Mouse (Mus musculus): ENCODE measurements around the gene Ptprg. TPM values are rescaled to one million over a fixed set of nuclear protein-coding genes. Genes with fewer than 3 reads are reported as not detected.

Ptprg gene
- total and polyA plus RNA-seq, 3 experiments = not detected

- Histone ChIP-seq H3K9me3 (replicated peaks; ENCODE audit: insufficient read depth, low read length) (no peaks in the 10 kb centered on the region), H3K4me1 (ENCODE audit: control insufficient read depth in 1 of 2, insufficient read depth in 2 of 2, low read length in 2 of 2) (no peaks in the 10 kb centered on the region), H3K4me3 (ENCODE audit: control insufficient read depth in 1 of 2, insufficient read depth in 1 of 2, low read depth in 2 of 2, low read length in 2 of 2) (no peak overlapping the region), H3K9ac (ENCODE audit: control insufficient read depth, low read depth, low read length, poor library complexity, severe bottlenecking) (no peak overlapping the region), H3K27ac (ENCODE audit: control insufficient read depth, low read depth, low read length) (no peak overlapping the region), H3K36me3 (ENCODE audit: control insufficient read depth in 1 of 2, insufficient read depth in 2 of 2, low read length in 2 of 2) (no peaks in the 10 kb centered on the region), H3K79me2 (ENCODE audit: control insufficient read depth, insufficient read depth, low read length, poor library complexity) (no peaks in the 10 kb centered on the region), H3K27me3 (ENCODE audit: control insufficient read depth in 1 of 2, insufficient read depth in 2 of 2, low read length in 2 of 2) (no peaks in the 10 kb centered on the region)
- no peak for TF ChIP-seq RAD21 (IDR thresholded peaks at IDR 0.05; ENCODE audit: low read depth, low read length)
- no peak for TF ChIP-seq ZMIZ1 (IDR thresholded peaks at IDR 0.05; ENCODE audit: low read depth, low read length)
- no peak for TF ChIP-seq ETS1 (IDR thresholded peaks at IDR 0.05; ENCODE audit: low read depth, low read length)
- no peak for TF ChIP-seq CHD2 (IDR thresholded peaks at IDR 0.05; ENCODE audit: low read length)
- TF ChIP-seq POLR2AphosphoS2 (IDR thresholded peaks at IDR 0.05; ENCODE audit: low read length) = no peak
- no peak for TF ChIP-seq TCF12 (IDR thresholded peaks at IDR 0.05; ENCODE audit: low read depth, low read length)
- TF ChIP-seq MAZ (IDR thresholded peaks at IDR 0.05; ENCODE audit: low read depth, low read length) = no peak
- TF ChIP-seq GATA1 (IDR thresholded peaks at IDR 0.05; ENCODE audit: low read depth, low read length) = no peak
- no peak for TF ChIP-seq HCFC1 (IDR thresholded peaks at IDR 0.05; ENCODE audit: low read depth, low read length)
- no peak for TF ChIP-seq TBP (IDR thresholded peaks at IDR 0.05; ENCODE audit: low read depth, low read length)
- no peak for TF ChIP-seq ZC3H11A (IDR thresholded peaks at IDR 0.05; ENCODE audit: low read depth, low read length)
- TF ChIP-seq USF2 (IDR thresholded peaks at IDR 0.05; ENCODE audit: borderline replicate concordance in 1 of 2, insufficient read depth in 1 of 2, low read depth in 1 of 2, low read length in 2 of 2) = no peak
- no peak for TF ChIP-seq POLR2AphosphoS5 (IDR thresholded peaks at IDR 0.05; ENCODE audit: borderline replicate concordance, low read depth, low read length)
- no peak for TF ChIP-seq JUND (IDR thresholded peaks at IDR 0.05; ENCODE audit: low read depth, low read length)
- TF ChIP-seq KAT2A (conservative IDR thresholded peaks at IDR 0.05; ENCODE audit: low read depth, low read length) = no peak
- TF ChIP-seq MYB (IDR thresholded peaks at IDR 0.05; ENCODE audit: low read depth, low read length) = no peak
- no peak for DNase-seq (ENCODE audit: low read depth, low spot score)
Measured at GRCm38 (mm10) chr14:11699654-11700053, 146.3 kb downstream of the Ptprg start.

DNA sequence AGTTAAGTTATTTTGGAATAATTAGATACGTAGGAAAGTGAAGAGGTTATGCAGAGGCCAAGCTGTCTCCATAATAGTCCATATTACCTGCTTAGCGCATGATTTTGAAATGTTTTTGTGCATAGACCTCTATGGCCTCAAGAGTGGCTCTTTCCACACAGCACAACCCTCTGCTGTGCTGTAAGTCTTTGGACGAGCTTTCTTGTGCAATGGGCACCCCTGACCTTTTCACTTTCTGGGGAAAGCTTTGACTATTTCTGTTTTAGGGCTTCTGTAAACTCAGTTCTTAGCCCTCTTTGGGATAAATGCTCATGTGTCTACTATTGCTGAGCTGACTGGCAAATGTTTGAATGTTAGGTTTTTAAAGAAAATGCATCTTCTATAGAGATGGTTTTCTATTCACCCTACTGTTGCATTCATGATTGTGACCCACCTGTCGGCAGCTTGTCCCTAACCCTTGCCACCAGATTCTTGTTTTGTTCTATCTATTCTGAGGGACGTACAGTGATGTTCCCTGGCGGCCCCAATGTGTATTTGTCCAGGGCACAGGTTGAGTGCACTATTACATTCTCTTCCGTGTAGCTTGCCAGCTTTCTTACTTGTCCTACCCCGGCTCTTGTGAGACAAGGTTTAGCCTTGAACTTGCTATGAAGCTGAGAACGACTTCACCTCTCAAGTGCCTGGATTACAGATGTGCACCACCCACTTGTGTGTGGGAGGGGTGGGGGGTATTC is 148.4 kb downstream of the Ptprg start:
- Histone ChIP-seq H3K9me3 (replicated peaks; ENCODE audit: insufficient read depth, low read length) (no peaks in the 10 kb centered on the region), H3K36me3 (ENCODE audit: control insufficient read depth in 1 of 2, insufficient read depth in 2 of 2, low read length in 2 of 2) (no peaks in the 10 kb centered on the region), H3K27me3 (ENCODE audit: control insufficient read depth in 1 of 2, insufficient read depth in 2 of 2, low read length in 2 of 2) (no peaks in the 10 kb centered on the region), H3K4me3 (ENCODE audit: control insufficient read depth in 1 of 2, insufficient read depth in 1 of 2, low read depth in 2 of 2, low read length in 2 of 2) (no peak overlapping the region), H3K9ac (ENCODE audit: control insufficient read depth, low read depth, low read length, poor library complexity, severe bottlenecking) (no peak overlapping the region), H3K27ac (ENCODE audit: control insufficient read depth, low read depth, low read length) (no peak overlapping the region), H3K79me2 (ENCODE audit: control insufficient read depth, insufficient read depth, low read length, poor library complexity) (no peaks in the 10 kb centered on the region), H3K4me1 (ENCODE audit: control insufficient read depth in 1 of 2, insufficient read depth in 2 of 2, low read length in 2 of 2) (no peaks in the 10 kb centered on the region)
- TF ChIP-seq RAD21 (IDR thresholded peaks at IDR 0.05; ENCODE audit: low read depth, low read length) (no peak), MEF2A (IDR thresholded peaks at IDR 0.05; ENCODE audit: extremely low read depth, insufficient replicate concordance, low read depth, low read length, poor library complexity, severe bottlenecking) (no peak), ZKSCAN1 (IDR thresholded peaks at IDR 0.05; ENCODE audit: low read depth, low read length) (no peak), HCFC1 (IDR thresholded peaks at IDR 0.05; ENCODE audit: low read depth, low read length) (no peak), NRF1 (IDR thresholded peaks at IDR 0.05; ENCODE audit: insufficient read depth, low read depth, low read length, poor library complexity, severe bottlenecking) (no peak), ELF1 (IDR thresholded peaks at IDR 0.05; ENCODE audit: low read depth, low read length) (no peak), TCF12 (IDR thresholded peaks at IDR 0.05; ENCODE audit: low read depth, low read length) (no peak), CTCF (IDR thresholded peaks at IDR 0.05 in 2 of 3, conservative IDR thresholded peaks at IDR 0.05 in 1 of 3; ENCODE audit: control insufficient read depth in 1 of 3, insufficient read depth in 1 of 3, low read depth in 2 of 3, low read length in 3 of 3, poor library complexity in 1 of 3, severe bottlenecking in 1 of 3) (no peak), CHD2 (IDR thresholded peaks at IDR 0.05; ENCODE audit: low read length) (no peak), TBP (IDR thresholded peaks at IDR 0.05; ENCODE audit: low read depth, low read length) (no peak), ZNF384 (IDR thresholded peaks at IDR 0.05; ENCODE audit: low read depth, low read length) (no peak), ZC3H11A (IDR thresholded peaks at IDR 0.05; ENCODE audit: low read depth, low read length) (no peak), MYB (IDR thresholded peaks at IDR 0.05; ENCODE audit: low read depth, low read length) (no peak), EP300 (IDR thresholded peaks at IDR 0.05; ENCODE audit: low read depth in 1 of 2, low read length in 2 of 2) (no peak)
- DNase-seq (ENCODE audit: low read depth, low spot score) = no peak
